Mouse (Mus musculus) liver, embryonic 11.5 days (tissue): ENCODE results near the gene Cd3g. TPM values are rescaled to one million over a fixed set of nuclear protein-coding genes. Genes with fewer than 3 reads are reported as not detected.

Experiments used
- ATAC-seq: fragments of 200-750 bp; cut with Nextera tagmentation; replicated peaks from 2 replicates; pipeline ENCODE4 v1.8.0; 2017; ENCODE audit warnings: moderate number of reproducible peaks, mild to moderate bottlenecking, moderate TSS enrichment, moderate library complexity; ENCODE audit not compliant: low FRiP score
- DNase-seq: peaks from one replicate; pipeline ENCODE4 v3.0.0-alpha.2; 2017; ENCODE audit warnings: low spot score
- H3K27ac ChIP-seq: fragments of 300-500 bp; sonication (generic); 2 replicates; pipeline ENCODE4 v1.5.1; 2014; ENCODE audit warnings: mild to moderate bottlenecking, low read depth, low read length, control low read depth
- H3K27me3 ChIP-seq: fragments of 300-500 bp; sonication (generic); replicated peaks from 2 replicates; pipeline ENCODE4 v1.6.1; 2014; ENCODE audit warnings: low read length, mixed read lengths; ENCODE audit not compliant: control insufficient read depth, insufficient read depth
- H3K36me3 ChIP-seq: fragments of 300-500 bp; sonication (generic); 2 replicates; pipeline ENCODE4 v1.6.1; 2014; ENCODE audit warnings: mild to moderate bottlenecking, low read length, moderate library complexity, mixed read lengths; ENCODE audit not compliant: control insufficient read depth, insufficient read depth
- H3K4me1 ChIP-seq: fragments of 300-500 bp; sonication (generic); replicated peaks from 2 replicates; pipeline ENCODE4 v1.6.1; 2014; ENCODE audit warnings: low read length, mixed read lengths; ENCODE audit not compliant: control insufficient read depth, insufficient read depth
- H3K4me2 ChIP-seq: fragments of 300-500 bp; sonication (generic); 2 replicates; pipeline ENCODE4 v1.6.1; 2014; ENCODE audit warnings: mild to moderate bottlenecking, control low read depth, moderate library complexity
- H3K4me3 ChIP-seq: fragments of 300-500 bp; sonication (generic); 2 replicates; pipeline ENCODE4 v1.5.1; 2014; ENCODE audit warnings: low read depth, low read length, control low read depth
- H3K9ac ChIP-seq: fragments of 300-500 bp; sonication (generic); 2 replicates; pipeline ENCODE4 v1.6.1; 2014; ENCODE audit warnings: low read depth, low read length, control low read depth
- H3K9me3 ChIP-seq: fragments of 300-500 bp; sonication (generic); 2 replicates; pipeline ENCODE4 v1.6.1; 2016; ENCODE audit warnings: low read length, inconsistent platforms, mixed read lengths; ENCODE audit not compliant: control insufficient read depth
- WGBS: fragments of 180-500 bp; shearing (Covaris S2); extraction: QIAGEN DNeasy Blood & Tissue Kit; methylation state at CpG from one replicate; pipeline ENCODE4 v1.1.7; 2014; 5-methylcytosine and 5-hydroxymethylcytosine counted together
- polyA plus RNA-seq: library from polyadenylated mRNA; unstranded; fragments of >200 nt; fragmentation: Nextera tagmentation; extraction: Ambion mirVana; gene quantifications from 2 replicates; pipeline ENCODE4 v1.2.1, GENCODE M21; 2014

Cd3g gene
- polyA plus RNA-seq: 0.23 and 0.55 TPM in 2 replicates

- Histone ChIP-seq H3K4me1 (peaks cover 7% of the 10 kb centered on the region; the same call in 1 of the 2 replicates), H3K36me3 (no peaks in the 10 kb centered on the region), H3K27ac (no peak within 1 kb of the TSS), H3K9me3 (no peaks in the 10 kb centered on the region), H3K27me3 (0 out of 2 replicates have a peak, but pooled peaks cover 3% of the 10 kb centered on the region), H3K4me2 (no peak within 1 kb of the TSS), H3K9ac (no peak within 1 kb of the TSS), H3K4me3 (no peak within 1 kb of the TSS)
- DNase-seq (no peak), ATAC-seq (peak; percentile 76)
- 56% methylated on average over 3 of the region's 3 CpGs for WGBS
These were observed at the start of gene Cd3g for GRCm38 (mm10) chr9:44980242-44980641. Gene Cd3g, minus strand, starts transcription at chr9:44980431.

GRCm38 (mm10) chr9:45027376-45027775 lies 47.1 kb upstream of the Cd3g start:
- Histone ChIP-seq H3K4me2 (no peak overlapping the region), H3K4me3 (no peak overlapping the region), H3K27ac (no peak overlapping the region), H3K36me3 (no peaks in the 10 kb centered on the region), H3K9ac (no peak overlapping the region), H3K4me1 (no peaks in the 10 kb centered on the region), H3K27me3 (peaks cover 6% of the 10 kb centered on the region), H3K9me3 (no peaks in the 10 kb centered on the region)
- no peak for DNase-seq
- 60% methylated on average over 8 of the region's 8 CpGs for WGBS
- ATAC-seq: no peak

- no peaks in the 10 kb centered on the region for H3K9me3 ChIP-seq
- H3K4me3 ChIP-seq: no peak overlapping the region
- H3K9ac ChIP-seq: no peak overlapping the region
- peaks cover 4% of the 10 kb centered on the region; the same call in 1 of the 2 replicates for H3K27me3 ChIP-seq
- H3K27ac ChIP-seq: no peak overlapping the region
- H3K4me2 ChIP-seq: no peak overlapping the region
- 73% methylated on average over 2 of the region's 2 CpGs for WGBS
- ATAC-seq (no peak), DNase-seq (no peak)
- H3K36me3 ChIP-seq: no peaks in the 10 kb centered on the region
- no peaks in the 10 kb centered on the region for H3K4me1 ChIP-seq
These were observed 44.0 kb upstream of the Cd3g start for GRCm38 (mm10) chr9:45024187-45024586.

GRCm38 (mm10) chr9:45023638-45024037 lies 43.4 kb upstream of the Cd3g start:
- H3K4me3 ChIP-seq: no peak overlapping the region
- no peak overlapping the region for H3K9ac ChIP-seq
- H3K4me2 ChIP-seq: no peak overlapping the region
- no peak overlapping the region for H3K27ac ChIP-seq
- H3K4me1 ChIP-seq: no peaks in the 10 kb centered on the region
- ATAC-seq (no peak), DNase-seq (no peak)
- 56% methylated on average over 3 of the region's 3 CpGs for WGBS
- peaks cover 6% of the 10 kb centered on the region; the same call in 1 of the 2 replicates for H3K27me3 ChIP-seq
- no peaks in the 10 kb centered on the region for H3K36me3 ChIP-seq
- no peaks in the 10 kb centered on the region for H3K9me3 ChIP-seq

- no peak overlapping the region for H3K4me2 ChIP-seq
- no peak for ATAC-seq
- peaks cover 7% of the 10 kb centered on the region; the same call in 1 of the 2 replicates for H3K27me3 ChIP-seq
- WGBS: 16% methylated on average over 3 of the region's 3 CpGs
- no peak for DNase-seq
- no peaks in the 10 kb centered on the region for H3K4me1 ChIP-seq
- no peaks in the 10 kb centered on the region for H3K36me3 ChIP-seq
- H3K9ac ChIP-seq: no peak overlapping the region
- no peaks in the 10 kb centered on the region for H3K9me3 ChIP-seq
- H3K27ac ChIP-seq: no peak overlapping the region
- no peak overlapping the region for H3K4me3 ChIP-seq
These were observed 42.6 kb upstream of the Cd3g start for GRCm38 (mm10) chr9:45022800-45023199.

- 0 out of 2 replicates have a peak, but pooled peaks cover 4% of the 10 kb centered on the region for H3K27me3 ChIP-seq
- no peak for DNase-seq
- ATAC-seq: no peak
- H3K4me2 ChIP-seq: no peak overlapping the region
- no peak overlapping the region for H3K4me3 ChIP-seq
- no peak overlapping the region for H3K9ac ChIP-seq
- H3K4me1 ChIP-seq: no peaks in the 10 kb centered on the region
- no peaks in the 10 kb centered on the region for H3K9me3 ChIP-seq
- no peaks in the 10 kb centered on the region for H3K36me3 ChIP-seq
- no peak overlapping the region for H3K27ac ChIP-seq
- 83% methylated on average over 11 of the region's 11 CpGs for WGBS
These were observed 37.8 kb upstream of the Cd3g start for GRCm38 (mm10) chr9:45018031-45018430.

GRCm38 (mm10) chr9:45015841-45016240 lies 35.6 kb upstream of the Cd3g start:
- Histone ChIP-seq H3K4me3 (no peak overlapping the region), H3K36me3 (no peaks in the 10 kb centered on the region), H3K27me3 (0 out of 2 replicates have a peak, but pooled peaks cover 4% of the 10 kb centered on the region), H3K9ac (no peak overlapping the region), H3K4me1 (no peaks in the 10 kb centered on the region), H3K9me3 (no peaks in the 10 kb centered on the region), H3K27ac (no peak overlapping the region), H3K4me2 (no peak overlapping the region)
- 64% methylated on average over 3 of the region's 3 CpGs for WGBS
- DNase-seq: no peak
- ATAC-seq: no peak

- Histone ChIP-seq H3K27me3 (0 out of 2 replicates have a peak, but pooled peaks cover 4% of the 10 kb centered on the region), H3K4me3 (no peak overlapping the region), H3K4me2 (no peak overlapping the region), H3K27ac (no peak overlapping the region), H3K9ac (no peak overlapping the region), H3K9me3 (no peaks in the 10 kb centered on the region), H3K36me3 (no peaks in the 10 kb centered on the region), H3K4me1 (no peaks in the 10 kb centered on the region)
- no peak for ATAC-seq
- DNase-seq: no peak
- 37% methylated on average over 2 of the region's 2 CpGs for WGBS
These were observed 34.6 kb upstream of the Cd3g start for GRCm38 (mm10) chr9:45014879-45015278.

GRCm38 (mm10) chr9:45011291-45011690 lies 31.1 kb upstream of the Cd3g start:
- no peak for DNase-seq
- H3K27ac ChIP-seq: no peak overlapping the region
- no peaks in the 10 kb centered on the region for H3K9me3 ChIP-seq
- ATAC-seq: no peak
- H3K27me3 ChIP-seq: peaks cover 10% of the 10 kb centered on the region; the same call in 1 of the 2 replicates
- no peaks in the 10 kb centered on the region for H3K4me1 ChIP-seq
- 45% methylated on average over 6 of the region's 6 CpGs for WGBS
- H3K4me3 ChIP-seq: no peak overlapping the region
- no peak overlapping the region for H3K9ac ChIP-seq
- H3K4me2 ChIP-seq: no peak overlapping the region
- no peaks in the 10 kb centered on the region for H3K36me3 ChIP-seq
